Mouse (Mus musculus) liver, adult 2 months (tissue): ENCODE data around the gene Tdrkh.

Experiments
- CTCF ChIP-seq: fragments of 200-500 bp; IDR thresholded peaks from 2 replicates; pipeline ENCODE4 v1.5.1; 2011; ENCODE audit warnings: low read depth, low read length, control low read depth
- POLR2A ChIP-seq: fragments of 200-500 bp; IDR thresholded peaks from 2 replicates; pipeline ENCODE4 v1.6.1; 2011; ENCODE audit warnings: low read length, control low read depth; ENCODE audit not compliant: insufficient read depth; ENCODE audit errors: extremely low read depth

GRCm38 (mm10) chr3:94405561-94405960 lies 7.5 kb upstream of the Tdrkh start:
- TF ChIP-seq CTCF, result no peak
- TF ChIP-seq POLR2A, result no peak
